Mouse (Mus musculus): ENCODE measurements around the gene Psg19.

GRCm38 (mm10) chr7:18798420-18798819 lies at the start of gene Psg19:
- TF ChIP-seq CTCF (conservative IDR thresholded peaks at IDR 0.05 in 1 of 2, IDR thresholded peaks at IDR 0.05 in 1 of 2; ENCODE audit: low read depth in 2 of 2, low read length in 2 of 2), result no peak
- no peak for TF ChIP-seq EP300 (IDR thresholded peaks at IDR 0.05; ENCODE audit: low read length)
- TF ChIP-seq MYC (IDR thresholded peaks at IDR 0.05; ENCODE audit: low read depth, low read length), result no peak
- TF ChIP-seq POLR2A (IDR thresholded peaks at IDR 0.05; ENCODE audit: low read depth, low read length), result no peak
- TF ChIP-seq ZNF384 (IDR thresholded peaks at IDR 0.05; ENCODE audit: low read depth, low read length), result no peak
- TF ChIP-seq USF2 (conservative IDR thresholded peaks at IDR 0.05; ENCODE audit: low read depth, low read length), result no peak
- TF ChIP-seq CHD1 (IDR thresholded peaks at IDR 0.05; ENCODE audit: low read depth, low read length), result no peak
- TF ChIP-seq CHD2 (IDR thresholded peaks at IDR 0.05; ENCODE audit: low read length), result no peak

All from CH12.LX (cell line).